Mouse (Mus musculus): ENCODE results near the gene Anp32b.

The Anp32b gene

GRCm38 (mm10) chr4:46452855-46453719 is 2.4 kb downstream of the Anp32b start:
- no peak for DNase-seq (ENCODE audit: low spot score in 2 of 2)

DNA sequence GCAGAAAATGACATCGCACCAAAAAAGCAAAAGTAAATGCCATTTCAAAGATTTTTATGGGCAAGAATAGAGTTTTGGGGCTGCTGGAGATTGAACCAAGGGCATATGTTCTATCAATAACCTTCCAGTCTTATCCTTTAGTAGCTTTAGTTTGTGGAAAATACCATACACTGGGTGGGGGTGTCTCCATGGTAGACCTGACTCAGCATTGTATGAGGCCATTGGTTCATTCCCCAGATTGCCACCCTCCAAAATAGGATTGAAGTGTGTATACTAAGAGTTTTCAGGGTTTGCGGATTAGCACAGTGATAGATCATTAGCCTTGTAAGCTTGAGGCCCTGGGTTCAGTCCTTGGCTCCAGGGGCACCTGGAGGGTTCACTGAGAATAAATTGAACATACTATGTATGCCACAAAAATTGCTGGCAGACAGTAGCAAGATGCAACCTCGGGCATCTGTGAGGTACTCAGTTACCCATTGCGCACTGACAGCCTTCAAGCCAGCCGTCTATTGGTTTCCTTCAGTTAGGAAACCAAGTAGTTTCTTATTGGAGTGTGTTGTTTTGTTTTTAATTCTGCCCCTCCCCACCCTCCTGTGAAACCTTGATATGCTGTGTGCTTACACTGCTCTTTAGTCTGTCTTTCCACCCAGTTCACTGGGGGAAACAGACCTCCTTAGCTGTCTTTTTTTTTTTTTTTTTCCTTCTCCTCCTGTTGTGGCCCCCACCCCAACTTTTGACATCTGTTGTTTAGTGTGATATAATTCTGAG is 3.6 kb downstream of the Anp32b start:
- no peak for DNase-seq (ENCODE audit: low spot score in 2 of 2)

- DNase-seq (ENCODE audit: low spot score in 2 of 2) = no peak
These were observed 6.1 kb downstream of the Anp32b start for GRCm38 (mm10) chr4:46456762-46457161.

- DNase-seq (ENCODE audit: low spot score in 2 of 2) = no peak
These were observed 6.5 kb downstream of the Anp32b start for GRCm38 (mm10) chr4:46457186-46457585.

- no peak for DNase-seq (ENCODE audit: low spot score in 2 of 2)
These were observed 7.7 kb downstream of the Anp32b start for GRCm38 (mm10) chr4:46458411-46458810.

DNA sequence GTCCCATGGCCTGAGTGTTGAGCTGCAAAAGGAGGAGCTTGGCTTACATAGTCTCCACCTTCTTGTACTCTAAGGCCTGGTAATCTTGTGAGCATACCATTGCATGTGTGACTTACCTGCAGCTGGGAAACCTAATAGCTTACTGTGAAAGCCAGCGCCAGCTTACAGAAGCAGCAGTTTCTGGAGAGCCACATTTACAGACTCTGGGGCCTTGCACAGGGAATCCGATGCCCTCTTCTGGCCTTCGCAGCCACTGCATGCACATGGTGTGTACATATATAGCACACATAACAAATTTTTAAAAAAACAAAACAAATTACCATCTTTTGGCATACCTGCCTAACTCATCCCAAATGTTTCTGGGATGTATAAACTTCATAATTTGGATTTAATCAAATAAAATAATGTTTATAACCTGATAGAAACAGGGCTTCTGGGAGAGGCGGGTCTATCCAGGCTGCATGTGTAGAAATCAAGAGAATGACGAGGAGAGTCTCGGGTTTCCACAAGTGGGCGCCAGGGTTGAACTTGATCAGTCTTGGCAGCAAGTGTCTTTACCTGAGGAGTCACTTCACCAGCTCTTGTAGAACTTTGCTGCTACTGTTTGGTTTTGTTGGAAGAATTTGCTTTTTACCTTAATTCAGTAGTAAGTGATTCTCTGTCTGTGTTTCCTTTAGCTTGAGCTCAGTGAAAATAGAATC is 12.6 kb downstream of the Anp32b start:
- DNase-seq (ENCODE audit: low spot score in 2 of 2) = peak in 1 of 2 experiments; percentile 32

GRCm38 (mm10) chr4:46465740-46466139 is 15.0 kb downstream of the Anp32b start:
- no peak for DNase-seq (ENCODE audit: low spot score in 2 of 2)

DNA sequence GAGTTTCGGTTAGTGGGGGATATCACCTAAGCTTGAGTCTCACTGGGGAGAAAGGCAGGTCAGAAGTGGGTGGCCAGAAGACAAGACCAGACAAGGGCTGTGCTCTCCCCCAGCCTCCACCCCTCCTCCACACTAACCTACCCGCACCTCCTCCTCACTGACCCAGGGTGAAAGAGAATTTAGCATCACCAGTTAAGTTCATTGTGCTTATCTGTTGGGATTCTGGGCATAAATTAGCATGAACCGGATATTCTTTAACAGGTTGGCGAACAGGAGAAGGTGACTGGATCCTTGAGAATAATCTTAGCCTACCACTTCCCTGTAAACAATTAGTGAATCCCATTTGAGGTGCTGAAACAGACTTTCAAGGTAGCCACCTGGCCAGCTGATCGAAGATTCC is 24.4 kb downstream of the Anp32b start:
- DNase-seq (ENCODE audit: low spot score in 2 of 2) = no peak

- DNase-seq (ENCODE audit: low spot score in 2 of 2) = no peak
These were observed 28.4 kb downstream of the Anp32b start for GRCm38 (mm10) chr4:46479081-46479480.

DNA sequence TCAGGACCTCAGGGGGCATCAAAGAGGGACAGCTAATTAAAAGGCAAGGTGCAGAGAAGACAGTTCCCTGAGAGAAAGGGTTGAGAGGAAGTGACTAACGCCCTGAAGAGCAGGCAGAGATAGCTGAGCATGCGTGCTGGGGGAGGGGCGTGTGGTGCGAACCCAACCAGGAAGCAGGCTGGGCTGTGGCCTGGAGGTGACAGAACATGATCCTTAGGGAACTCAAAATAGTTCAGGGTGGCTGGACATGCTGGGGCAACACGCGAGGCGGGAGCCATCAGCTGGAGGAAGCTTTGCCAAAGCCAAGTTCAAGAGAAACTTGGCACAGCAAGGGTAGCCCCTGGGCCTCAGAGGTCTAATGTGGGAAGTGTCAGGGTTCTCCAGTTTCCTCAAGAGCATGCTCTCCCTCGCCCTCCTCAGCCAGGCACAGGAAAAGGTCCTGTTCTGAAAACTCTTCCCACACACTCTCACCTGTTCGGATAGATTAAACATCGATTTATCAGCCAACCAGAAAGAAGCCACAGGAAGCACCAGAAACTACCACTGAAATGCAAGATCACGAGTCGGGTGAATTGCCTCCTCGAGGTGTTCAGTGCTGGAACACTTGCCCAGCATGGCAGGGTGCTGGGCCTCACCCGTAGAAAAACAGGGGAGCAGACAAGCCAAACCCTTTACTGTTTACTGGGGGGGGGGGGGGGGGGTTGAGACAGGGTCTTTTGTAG is 35.2 kb downstream of the Anp32b start:
- peak; percentile 90 to 92 for DNase-seq (ENCODE audit: low spot score in 2 of 2)

GRCm38 (mm10) chr4:46487348-46487747 is 36.6 kb downstream of the Anp32b start:
- DNase-seq (ENCODE audit: low spot score in 2 of 2) = peak; percentile 39 to 50

GRCm38 (mm10) chr4:46489028-46489925 is 38.6 kb downstream of the Anp32b start, which contains the start of gene Nans:
Gene Nans (plus strand): TSS chr4:46489248.
- DNase-seq (ENCODE audit: low spot score in 2 of 2) = peak; percentile 95 to 96

DNA sequence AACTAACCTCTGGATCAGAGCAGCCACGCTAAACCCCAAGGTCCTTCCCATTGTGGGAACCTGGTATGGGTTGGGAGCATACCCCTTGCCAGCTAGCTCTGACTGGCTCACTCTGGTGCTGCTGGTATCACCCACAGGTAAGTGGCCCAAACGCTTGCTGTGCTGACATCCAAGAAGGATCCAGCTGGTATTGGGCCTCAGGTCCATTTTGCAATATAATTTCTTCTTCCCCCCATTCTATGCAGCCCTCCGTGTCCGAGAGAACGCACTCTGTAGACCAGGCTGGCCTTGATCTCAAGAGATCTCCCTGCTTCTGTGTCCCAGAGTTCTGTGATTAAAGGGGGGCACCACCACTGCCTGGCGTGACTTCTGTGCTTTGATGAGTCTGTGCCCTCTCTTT is 42.4 kb downstream of the Anp32b start:
- no peak for DNase-seq (ENCODE audit: low spot score in 2 of 2)

DNA sequence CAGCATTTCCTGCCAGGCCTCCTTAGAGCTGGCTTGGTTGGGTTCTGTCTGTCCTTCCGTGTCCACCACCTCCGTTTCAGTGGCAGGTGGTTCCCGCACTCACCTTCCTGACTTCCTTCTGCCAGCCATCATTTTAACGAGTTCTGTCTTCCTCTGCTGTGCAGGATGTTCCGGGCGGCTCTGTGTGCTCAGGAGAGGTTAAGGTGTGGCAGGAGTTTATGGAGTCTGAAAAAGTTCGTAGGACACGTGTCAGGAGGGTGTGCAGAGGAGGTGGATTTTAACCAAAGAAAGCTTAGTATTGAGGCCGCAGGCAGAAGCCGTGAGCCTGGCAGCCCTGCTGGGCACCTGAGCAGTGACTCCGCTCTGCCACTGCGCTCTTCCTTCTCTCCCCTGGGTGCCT is 44.8 kb downstream of the Anp32b start:
- DNase-seq (ENCODE audit: low spot score in 2 of 2) = no peak

- DNase-seq (ENCODE audit: low spot score in 2 of 2) = peak; percentile 72 to 77
These were observed 46.7 kb downstream of the Anp32b start for GRCm38 (mm10) chr4:46497286-46497892.

GRCm38 (mm10) chr4:46498511-46498910 is 47.8 kb downstream of the Anp32b start:
- no peak for DNase-seq (ENCODE audit: low spot score in 2 of 2)

- DNase-seq (ENCODE audit: low spot score in 2 of 2) = peak in 1 of 2 experiments; percentile 45
These were observed 48.3 kb downstream of the Anp32b start for GRCm38 (mm10) chr4:46498976-46499375.

- DNase-seq (ENCODE audit: low spot score in 2 of 2) = no peak
These were observed 52.2 kb downstream of the Anp32b start for GRCm38 (mm10) chr4:46502606-46503502.

GRCm38 (mm10) chr4:46503881-46504280 is 53.2 kb downstream of the Anp32b start:
- no peak for DNase-seq (ENCODE audit: low spot score in 2 of 2)
